Mouse (Mus musculus): ENCODE results near the gene Desi1.

DNA sequence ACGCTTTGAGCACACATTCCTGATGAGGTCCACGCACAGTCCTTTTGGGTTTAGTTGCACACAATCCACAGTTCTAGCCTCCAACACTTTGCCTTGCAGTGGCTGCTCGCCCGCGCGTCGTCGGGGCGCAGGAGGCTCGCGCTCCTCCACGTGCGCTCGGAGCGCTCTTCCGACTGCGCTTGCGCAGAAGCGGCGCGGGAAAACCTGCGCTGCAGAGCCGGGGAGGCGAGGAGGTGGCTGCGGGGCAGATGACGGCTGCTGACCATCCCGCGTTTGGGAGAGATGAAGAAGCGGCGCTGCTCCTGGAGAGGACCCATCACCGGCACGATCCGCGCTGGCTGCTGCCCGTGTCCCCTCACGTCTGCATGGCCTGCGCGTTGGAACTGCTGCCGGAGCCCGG is 36.2 kb upstream of the Desi1 start, which contains the start of gene Mei1:
- TF ChIP-seq POLR2A (IDR thresholded peaks at IDR 0.05; ENCODE audit: control insufficient read depth, extremely low read depth, insufficient read depth, low read length, poor library complexity) (no peak), CTCF (IDR thresholded peaks at IDR 0.05; ENCODE audit: borderline replicate concordance, control insufficient read depth, extremely low read depth, insufficient read depth, low read length, poor library complexity) (no peak)

All from thymus, adult 2 months (tissue).